Mouse (Mus musculus) induced T-regulatory cell, adult 2 months (primary cell): Measurements from ENCODE around the gene Olfr237-ps1.
"Not testable (repeated sequence)": the region's sequence is repeated elsewhere in the genome, so short reads cannot be mapped to it uniquely, and the experiment has no call there.

Experiments used
- DNase-seq: peaks from one replicate; pipeline ENCODE4 v3.0.0-alpha.2; 2012; ENCODE audit warnings: low read depth

Olfr237-ps1 gene

DNA sequence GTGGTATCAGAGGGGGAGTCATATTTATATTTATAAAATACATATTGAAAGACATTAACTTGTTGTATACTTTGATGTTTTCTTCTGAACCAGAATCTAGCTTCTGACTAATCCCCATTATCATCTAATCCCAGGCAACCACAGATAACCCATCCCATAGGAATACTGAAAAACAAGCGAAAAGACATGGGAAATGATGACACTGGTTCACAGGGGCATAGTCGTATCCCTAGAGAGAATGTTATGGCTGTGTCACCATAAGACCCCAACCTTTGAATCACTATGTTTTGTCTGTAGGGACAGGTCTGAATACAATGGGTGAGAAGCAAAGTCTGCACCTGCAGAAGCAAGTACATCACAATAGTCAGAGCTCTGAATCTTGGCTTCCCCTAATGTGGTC, at the start of gene Olfr237-ps1:
Olfr237-ps1 (plus strand) TSS at position 301 of the 400 bp plus-strand sequence.
- not testable (repeated sequence) for DNase-seq

DNA sequence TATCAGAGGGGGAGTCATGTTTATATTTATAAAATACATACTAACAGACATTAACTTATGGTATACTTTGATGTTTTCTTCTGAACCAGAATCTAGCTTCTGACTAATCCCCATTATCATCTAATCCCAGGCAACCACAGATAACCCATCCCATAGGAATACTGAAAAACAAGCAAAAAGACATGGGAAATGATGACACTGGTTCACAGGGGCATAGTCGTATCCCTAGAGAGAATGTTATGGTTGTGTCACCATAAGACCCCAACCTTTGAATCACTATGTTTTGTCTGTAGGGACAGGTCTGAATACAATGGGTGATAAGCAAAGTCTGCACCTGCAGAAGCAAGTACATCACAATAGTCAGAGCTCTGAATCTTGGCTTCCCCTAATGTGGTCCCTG, 40.3 kb upstream of the Olfr237-ps1 start, which contains the start of gene Olfr441:
Olfr441 (plus strand) TSS at position 301 of the 400 bp plus-strand sequence.
- DNase-seq, result not testable (repeated sequence)

DNA sequence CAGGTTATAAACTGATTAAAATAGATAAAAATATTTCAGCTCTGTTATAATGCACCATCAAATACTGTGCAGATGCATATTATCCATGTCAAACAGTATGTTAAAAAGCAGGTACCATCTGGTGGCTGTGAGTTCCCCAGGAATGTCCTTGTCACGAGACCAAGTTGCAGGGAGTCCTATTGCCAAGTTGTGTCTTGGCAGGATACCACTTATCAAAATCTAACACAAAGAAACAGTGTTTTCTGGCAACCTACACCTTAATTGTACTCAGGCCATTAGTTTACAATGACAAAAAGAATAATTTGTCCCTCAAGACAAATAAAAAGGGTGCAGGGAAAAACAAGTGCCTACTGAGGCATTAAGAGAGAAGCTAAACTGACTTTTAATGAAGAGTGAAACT, 13.1 kb downstream of the Olfr237-ps1 start:
- no peak for DNase-seq

DNA sequence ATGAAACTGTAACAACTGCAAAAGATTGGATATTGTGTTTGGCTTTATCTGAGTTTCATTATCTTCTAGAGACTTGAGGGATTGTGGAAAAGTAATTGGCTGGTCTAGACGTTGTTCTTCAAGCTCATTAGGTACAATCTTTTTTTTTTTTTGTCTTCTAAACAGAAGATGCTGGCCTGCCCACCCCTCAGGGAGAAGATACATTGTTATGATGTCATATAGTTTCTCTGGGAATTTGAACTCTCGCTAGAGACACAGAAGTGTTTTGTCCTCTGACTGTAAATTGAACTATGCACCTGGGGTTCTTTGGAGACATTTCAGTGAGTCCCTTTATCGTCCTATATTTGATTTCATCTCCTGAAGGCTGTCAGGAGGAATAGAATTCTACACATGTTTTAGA, 16.6 kb downstream of the Olfr237-ps1 start, which contains the start of gene Olfr437:
Olfr437 (plus strand) TSS at position 301 of the 400 bp plus-strand sequence.
- DNase-seq, result no peak

DNA sequence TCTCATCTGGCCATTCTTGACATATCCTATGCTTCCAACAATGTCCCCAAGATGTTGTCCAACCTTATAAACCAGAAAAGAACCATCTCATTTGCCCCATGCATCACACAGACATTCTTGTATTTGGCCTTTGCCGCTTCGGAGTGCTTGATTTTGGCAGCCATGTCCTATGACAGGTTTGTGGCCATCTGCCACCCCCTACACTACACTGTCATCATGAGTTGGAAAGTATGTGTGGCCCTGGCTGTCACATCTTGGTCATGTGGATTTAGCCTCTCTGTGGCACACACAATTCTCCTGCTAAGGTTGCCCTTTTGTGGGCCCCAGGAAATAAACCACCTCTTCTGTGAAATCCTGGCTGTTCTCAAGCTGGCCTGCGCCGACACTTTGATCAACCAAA, 20.9 kb downstream of the Olfr237-ps1 start:
- no peak for DNase-seq

DNA sequence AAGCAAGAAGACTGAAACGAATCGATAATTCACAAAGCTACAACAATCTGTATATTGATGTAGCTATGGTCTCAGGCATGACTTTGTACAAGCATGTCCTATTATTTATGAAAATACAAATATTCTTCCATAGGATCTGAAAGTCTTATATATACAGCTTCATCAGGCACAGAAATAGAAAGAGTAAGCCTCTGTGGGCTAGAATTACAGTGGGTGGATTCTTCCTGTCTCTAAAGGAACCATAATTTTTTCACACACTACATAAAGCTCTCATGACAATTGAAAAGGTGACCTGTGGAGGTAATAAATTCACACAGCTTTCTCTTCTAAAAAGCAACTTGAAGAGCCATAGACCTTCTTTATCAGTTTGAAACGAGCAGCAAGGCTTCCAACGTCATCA, 25.5 kb downstream of the Olfr237-ps1 start, which contains the start of gene Olfr13:
Olfr13 (plus strand) TSS at position 301 of the 400 bp plus-strand sequence.
- DNase-seq, result no peak

DNA sequence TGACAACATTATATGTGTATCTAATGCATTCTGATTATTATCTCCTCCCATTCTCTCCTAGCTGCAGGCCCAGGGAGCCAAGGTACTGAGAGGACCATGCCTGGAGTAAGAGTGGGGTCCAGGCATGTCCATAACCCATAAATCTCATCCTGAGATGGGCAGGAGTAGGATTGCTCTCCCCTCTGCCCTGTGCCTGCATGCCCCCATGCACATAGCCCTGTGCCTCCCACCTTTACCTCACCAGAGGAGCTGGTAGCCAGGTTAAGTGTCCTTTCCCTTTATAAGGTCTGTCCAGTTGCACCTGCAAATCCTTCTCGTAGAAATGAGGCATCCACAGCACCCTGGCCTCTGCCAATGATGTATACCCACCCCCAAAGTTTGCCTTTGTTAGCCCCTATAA, 31.8 kb downstream of the Olfr237-ps1 start:
- no peak for DNase-seq

DNA sequence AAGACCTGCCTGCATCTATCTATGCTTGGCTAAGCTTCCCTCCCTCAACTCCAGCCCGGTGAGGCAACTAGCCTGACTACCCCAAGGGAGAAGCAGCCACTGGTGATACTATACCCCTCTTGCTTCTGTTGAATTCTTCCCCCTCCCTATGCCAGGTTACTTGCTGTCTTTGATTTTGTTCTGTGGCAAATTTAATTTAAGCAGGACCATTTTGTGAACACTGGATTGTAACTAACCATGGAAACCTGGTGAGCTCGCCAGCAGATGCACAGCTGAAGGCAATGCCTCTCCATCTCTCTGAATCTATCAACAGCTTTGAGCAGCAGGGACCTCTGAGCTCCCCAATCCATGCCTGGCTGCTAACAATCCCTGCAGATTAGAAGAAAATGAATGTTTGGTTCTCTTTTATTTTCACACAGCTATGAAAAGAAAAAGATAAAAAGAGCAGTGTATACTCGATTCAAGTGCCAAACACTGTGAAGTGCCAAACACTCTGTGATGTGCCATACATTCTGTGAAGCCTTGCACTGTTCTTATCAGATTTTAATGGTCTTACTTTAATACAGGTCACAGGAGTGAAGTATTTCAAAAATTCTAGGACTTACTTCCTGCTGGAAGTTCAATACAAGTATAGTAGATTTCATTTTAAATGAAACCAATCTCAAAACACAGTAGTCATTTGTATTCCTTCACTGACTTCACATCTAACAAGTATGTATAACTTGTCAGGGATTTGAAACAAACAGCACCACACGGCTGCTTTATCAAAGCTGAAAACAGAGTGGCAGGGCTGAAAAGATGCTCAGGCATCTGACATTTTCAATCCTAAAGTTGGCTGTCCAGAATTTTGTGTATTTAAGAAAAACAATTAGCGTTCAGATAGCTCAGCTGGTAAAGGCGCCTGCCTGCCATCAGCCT, 32.5 kb downstream of the Olfr237-ps1 start:
- no peak for DNase-seq

DNA sequence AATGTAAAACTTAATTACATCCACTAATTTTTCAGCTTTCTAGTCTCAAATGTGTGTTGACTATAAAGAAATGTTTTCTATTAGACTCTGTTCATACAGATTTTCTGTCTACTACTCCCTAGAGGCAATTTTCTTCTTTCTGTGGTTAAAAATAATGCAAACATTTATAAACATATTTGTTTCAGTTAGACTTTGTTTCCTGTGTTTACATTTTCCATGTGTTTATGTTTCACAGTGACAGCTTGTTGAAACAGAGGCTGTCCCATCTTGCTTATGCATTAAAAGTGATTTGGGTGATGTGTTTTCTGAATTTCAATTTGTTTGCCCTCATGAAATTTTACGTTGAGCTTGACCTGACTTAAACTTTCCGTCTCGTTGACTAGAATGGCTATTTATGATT, 44.6 kb downstream of the Olfr237-ps1 start:
- DNase-seq, result no peak

DNA sequence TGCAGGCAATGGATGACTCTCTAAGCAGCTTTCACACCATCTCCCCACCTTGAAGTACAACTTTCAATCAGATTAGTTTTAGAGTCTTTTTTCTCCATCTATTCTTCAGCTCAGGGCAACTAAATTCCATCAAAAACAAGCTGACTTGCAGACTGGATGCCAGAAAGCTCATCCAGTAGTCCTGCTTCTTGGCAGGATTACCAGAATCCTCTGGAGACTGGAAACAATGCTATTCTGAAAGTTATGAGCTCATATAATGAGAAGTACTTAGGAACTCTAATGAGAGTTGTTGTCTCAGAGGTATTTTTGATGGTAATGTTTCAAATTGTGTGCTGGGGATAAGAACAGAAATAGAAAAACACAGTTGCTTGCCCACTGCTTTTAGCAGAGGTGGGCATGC, 50.4 kb downstream of the Olfr237-ps1 start, which contains the start of gene Olfr435:
Olfr435 (plus strand) TSS at position 366 of the 400 bp plus-strand sequence.
- no peak for DNase-seq

DNA sequence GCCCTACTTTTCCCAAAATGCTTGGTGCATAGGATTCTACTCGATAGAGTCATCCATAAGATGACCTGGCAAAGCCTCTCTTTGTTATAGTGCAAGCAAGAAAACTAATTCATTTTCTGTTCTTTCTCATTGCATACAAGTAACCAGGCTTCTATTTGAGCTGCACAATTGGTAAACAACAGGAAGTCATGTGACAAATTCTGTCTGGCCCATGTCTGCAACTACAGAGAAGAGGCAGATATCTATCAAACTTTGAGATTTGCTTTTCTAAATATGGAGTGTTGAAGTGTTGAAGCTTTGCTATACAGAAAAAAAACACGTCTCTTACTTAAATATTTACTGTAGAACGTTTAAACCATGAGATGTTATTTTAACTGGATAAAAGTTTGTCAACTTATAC, 51.7 kb downstream of the Olfr237-ps1 start:
- no peak for DNase-seq

DNA sequence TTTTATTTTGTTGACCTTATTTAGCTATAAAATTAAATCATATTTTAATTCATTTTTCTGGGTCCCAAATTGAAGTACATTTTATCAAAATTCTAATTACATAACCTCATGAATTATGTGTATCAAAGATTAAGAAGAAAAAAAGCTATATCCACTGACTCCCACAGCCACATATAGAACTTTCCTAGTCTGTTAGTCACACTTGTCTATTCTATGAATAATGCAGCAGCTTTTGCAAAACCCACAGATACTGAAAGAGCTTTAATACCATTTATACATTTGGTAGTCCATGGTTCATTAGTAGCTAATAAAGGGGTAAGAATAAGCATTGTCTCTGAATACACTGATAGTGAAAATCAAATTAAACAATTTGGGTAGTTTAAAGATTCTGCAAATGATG, 56.4 kb downstream of the Olfr237-ps1 start:
- no peak for DNase-seq

DNA sequence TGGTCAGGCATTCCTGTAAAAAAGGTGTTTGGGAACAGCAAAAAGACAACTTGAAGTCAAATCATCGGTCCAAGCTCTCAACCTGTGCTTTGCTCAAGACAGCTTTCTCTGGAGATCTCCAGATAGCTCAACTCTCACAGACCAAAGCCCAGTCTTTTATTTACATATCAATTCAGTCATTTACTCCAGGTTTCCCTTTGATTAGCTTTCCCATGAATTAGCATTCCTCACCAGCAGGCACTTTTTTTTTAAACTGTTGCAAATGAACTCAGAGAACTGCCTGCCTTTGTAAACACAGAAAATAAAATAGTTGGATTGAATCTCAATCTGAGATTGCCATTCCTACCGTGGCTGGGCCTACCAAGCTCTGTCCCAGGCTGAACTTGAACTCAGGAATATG, 59.0 kb downstream of the Olfr237-ps1 start:
- DNase-seq, result no peak
